Mouse (Mus musculus) limb, embryonic 14.5 days (tissue): ENCODE measurements at regions not wholly inside any gene's neighbourhood (a gene's known extent, or its start where the extent isn't known, plus 50 kb on each side); places are given as distances from the start of the nearest gene placed in this dataset.

Experiments
- ATAC-seq: fragments of 200-750 bp; cut with Nextera tagmentation; 2 replicates; pipeline ENCODE4 v1.8.0; 2017; ENCODE audit warnings: low read depth, moderate number of reproducible peaks, moderate TSS enrichment; ENCODE audit not compliant: low FRiP score
- DNase-seq: peaks from one replicate; pipeline ENCODE4 v3.0.0-alpha.2; 2015; ENCODE audit warnings: low spot score
- H3K27ac ChIP-seq: fragments of 300-500 bp; sonication (generic); replicated peaks from 2 replicates; pipeline ENCODE4 v1.5.1; 2014; ENCODE audit warnings: low read depth, mild to moderate bottlenecking, low read length, moderate library complexity, mixed read lengths
- H3K27me3 ChIP-seq: fragments of 300-500 bp; sonication (generic); 2 replicates; pipeline ENCODE4 v1.6.1; 2014; ENCODE audit warnings: low read length, mixed read lengths; ENCODE audit not compliant: control insufficient read depth, insufficient read depth
- H3K36me3 ChIP-seq: fragments of 300-500 bp; sonication (generic); 2 replicates; pipeline ENCODE4 v1.6.1; 2014; ENCODE audit warnings: mild to moderate bottlenecking, low read length, moderate library complexity, mixed read lengths; ENCODE audit not compliant: control insufficient read depth, insufficient read depth
- H3K4me1 ChIP-seq: fragments of 300-500 bp; sonication (generic); 2 replicates; pipeline ENCODE4 v1.6.1; 2014; ENCODE audit warnings: antibody characterized with exemption, low read length, mixed read lengths; ENCODE audit not compliant: control insufficient read depth, insufficient read depth
- H3K4me2 ChIP-seq: fragments of 300-500 bp; sonication (generic); replicated peaks from 2 replicates; pipeline ENCODE4 v1.6.1; 2014; ENCODE audit warnings: low read depth, mild to moderate bottlenecking, low read length, moderate library complexity; ENCODE audit not compliant: severe bottlenecking
- H3K4me3 ChIP-seq: fragments of 300-500 bp; sonication (generic); replicated peaks from 2 replicates; pipeline ENCODE4 v1.5.1; 2014; ENCODE audit warnings: low read length
- H3K9ac ChIP-seq: fragments of 300-500 bp; sonication (generic); 2 replicates; pipeline ENCODE4 v1.6.1; 2014; ENCODE audit warnings: mild to moderate bottlenecking, low read depth, low read length, moderate library complexity; ENCODE audit not compliant: severe bottlenecking
- H3K9me3 ChIP-seq: fragments of 300-500 bp; sonication (generic); 2 replicates; pipeline ENCODE4 v1.6.1; 2016; ENCODE audit warnings: low read length; ENCODE audit not compliant: control insufficient read depth
- POLR2A ChIP-seq: fragments of 200-500 bp; IDR thresholded peaks from 2 replicates; pipeline ENCODE4 v1.8.0; 2012; ENCODE audit warnings: inconsistent platforms, mild to moderate bottlenecking, moderate library complexity, borderline replicate concordance; ENCODE audit not compliant: insufficient read depth, insufficient read length; ENCODE audit errors: extremely low read depth
- WGBS: fragments of 180-500 bp; shearing (Covaris S2); extraction: QIAGEN DNeasy Blood & Tissue Kit; methylation state at CpG from one replicate; pipeline ENCODE4 v1.1.7; 2014; 5-methylcytosine and 5-hydroxymethylcytosine counted together

DNA sequence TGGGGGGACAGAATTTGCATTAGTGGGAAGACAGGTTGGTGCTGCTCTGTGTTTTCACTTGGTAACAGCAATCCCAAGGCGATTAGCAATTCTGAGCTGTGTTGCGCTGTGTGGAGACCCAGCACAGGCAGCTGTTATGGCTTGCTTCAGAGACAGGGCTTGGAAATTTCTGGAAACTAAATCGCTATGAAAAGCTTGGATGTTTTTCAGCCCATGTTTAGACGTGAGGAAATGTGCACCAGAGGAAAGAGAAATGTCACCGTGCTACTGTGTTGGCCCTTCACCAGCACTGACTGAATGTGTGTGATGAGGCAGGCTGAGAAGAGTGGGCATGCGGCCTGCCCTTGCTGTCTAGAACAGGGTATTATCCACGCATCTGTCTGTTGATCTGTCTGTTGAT, 164.6 kb downstream of the Tshz3 start:
- no peak overlapping the region for H3K4me2 ChIP-seq
- no peaks in the 10 kb centered on the region for H3K4me1 ChIP-seq
- no peaks in the 10 kb centered on the region for H3K27me3 ChIP-seq
- DNase-seq (no peak), ATAC-seq (no peak)
- H3K27ac ChIP-seq: no peak overlapping the region
- H3K9ac ChIP-seq: no peak overlapping the region
- H3K4me3 ChIP-seq: no peak overlapping the region
- no peak for TF ChIP-seq POLR2A
- WGBS: 83% methylated on average over 7 of the region's 7 CpGs
- no peaks in the 10 kb centered on the region for H3K36me3 ChIP-seq
- no peaks in the 10 kb centered on the region for H3K9me3 ChIP-seq

DNA sequence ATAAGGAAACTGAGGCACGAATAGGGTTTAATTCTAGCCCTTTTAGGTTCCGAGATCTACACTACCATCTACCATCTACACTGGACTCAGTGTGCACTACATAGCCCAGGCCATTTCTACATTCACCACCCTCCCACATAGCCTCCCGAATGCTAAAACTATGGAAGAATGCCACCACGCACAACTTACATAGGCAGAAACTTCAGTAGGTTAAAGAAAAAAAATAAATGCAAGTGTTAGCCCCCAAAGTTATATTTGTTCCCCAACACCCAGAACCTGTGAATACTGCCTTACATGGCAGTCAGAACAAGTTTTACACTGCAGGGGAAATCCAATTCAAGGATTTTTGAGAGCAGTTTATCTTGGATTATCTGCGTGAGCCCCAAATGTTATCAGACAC, 165.8 kb downstream of the Tshz3 start:
- Histone ChIP-seq H3K4me3 (no peak overlapping the region), H3K36me3 (no peaks in the 10 kb centered on the region), H3K4me2 (no peak overlapping the region), H3K4me1 (no peaks in the 10 kb centered on the region), H3K27me3 (no peaks in the 10 kb centered on the region), H3K27ac (no peak overlapping the region), H3K9ac (no peak overlapping the region), H3K9me3 (no peaks in the 10 kb centered on the region)
- WGBS: 92% methylated on average over 5 of the region's 5 CpGs
- no peak for TF ChIP-seq POLR2A
- no peak for DNase-seq
- ATAC-seq: no peak

DNA sequence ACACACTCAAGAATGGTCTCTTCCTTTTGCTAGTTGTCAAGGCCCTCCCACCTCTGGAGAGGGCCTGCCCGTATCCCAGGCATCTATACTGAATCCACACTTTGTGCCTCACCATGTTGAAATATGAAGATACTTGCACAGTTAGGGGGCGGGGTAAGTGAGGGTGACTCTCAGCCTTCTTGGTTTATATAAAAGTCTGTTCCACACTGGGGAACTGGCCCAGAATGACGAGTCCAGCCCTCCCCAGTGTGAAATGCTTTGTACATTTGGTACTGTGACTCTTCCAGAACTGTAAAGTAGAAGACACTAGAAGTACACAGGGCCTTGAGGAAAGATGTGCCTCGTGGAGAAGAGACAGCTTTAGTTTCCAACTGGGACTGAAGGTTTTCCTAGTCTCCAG, 166.8 kb downstream of the Tshz3 start:
- H3K9ac ChIP-seq: no peak overlapping the region
- H3K4me1 ChIP-seq: no peaks in the 10 kb centered on the region
- WGBS: 62% methylated on average over 4 of the region's 4 CpGs
- no peak for TF ChIP-seq POLR2A
- no peaks in the 10 kb centered on the region for H3K9me3 ChIP-seq
- no peak overlapping the region for H3K4me2 ChIP-seq
- DNase-seq: no peak
- H3K27me3 ChIP-seq: no peaks in the 10 kb centered on the region
- no peak overlapping the region for H3K27ac ChIP-seq
- ATAC-seq: no peak
- H3K36me3 ChIP-seq: no peaks in the 10 kb centered on the region
- no peak overlapping the region for H3K4me3 ChIP-seq

DNA sequence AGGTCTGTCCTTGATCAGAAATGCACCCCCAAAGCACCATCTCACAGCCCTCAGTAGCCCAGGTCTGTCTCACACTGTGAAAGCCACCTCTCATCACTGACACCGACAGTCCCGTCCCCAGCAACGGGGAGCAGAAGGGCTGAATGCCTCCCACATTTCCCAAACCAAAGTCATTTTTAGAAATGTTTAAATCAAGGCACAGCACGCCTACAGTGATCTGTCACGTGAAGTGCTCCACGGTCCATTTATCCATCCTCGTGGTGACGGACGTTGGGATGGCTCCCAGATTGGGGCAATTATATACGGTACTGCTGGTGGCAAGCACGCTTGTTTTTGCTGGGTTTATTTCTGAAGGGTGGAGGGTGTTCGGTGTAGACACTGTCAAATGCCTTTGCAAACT, 168.7 kb downstream of the Tshz3 start:
- Histone ChIP-seq H3K4me3 (no peak overlapping the region), H3K27ac (no peak overlapping the region), H3K9ac (no peak overlapping the region), H3K27me3 (no peaks in the 10 kb centered on the region), H3K4me1 (no peaks in the 10 kb centered on the region), H3K9me3 (no peaks in the 10 kb centered on the region), H3K4me2 (no peak overlapping the region), H3K36me3 (no peaks in the 10 kb centered on the region)
- WGBS: 76% methylated on average over 12 of the region's 12 CpGs
- no peak for TF ChIP-seq POLR2A
- DNase-seq (no peak), ATAC-seq (no peak)

DNA sequence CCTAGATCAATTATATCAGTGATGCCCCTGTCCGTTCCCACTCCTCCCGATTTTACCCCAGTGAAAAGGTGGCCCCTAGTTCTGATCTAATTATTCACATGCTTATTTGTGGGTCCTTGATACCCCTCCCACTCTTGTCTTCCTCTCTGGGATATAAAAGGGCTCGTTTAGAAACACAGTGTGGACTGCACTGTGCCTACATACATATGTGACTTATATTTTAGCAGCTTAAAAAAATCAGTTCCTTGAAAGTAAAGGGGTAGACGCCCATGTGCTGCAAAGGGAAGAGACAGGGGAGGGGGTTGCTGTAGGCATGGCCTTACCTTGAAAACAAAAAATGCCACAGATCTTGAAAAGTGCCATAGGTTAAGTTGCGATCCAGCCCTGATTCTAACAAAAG, 176.1 kb downstream of the Tshz3 start:
- no peaks in the 10 kb centered on the region for H3K4me1 ChIP-seq
- no peak for TF ChIP-seq POLR2A
- H3K9me3 ChIP-seq: no peaks in the 10 kb centered on the region
- no peak for ATAC-seq
- 68% methylated on average over 5 of the region's 5 CpGs for WGBS
- no peak for DNase-seq
- no peak overlapping the region for H3K27ac ChIP-seq
- H3K9ac ChIP-seq: no peak overlapping the region
- H3K4me3 ChIP-seq: no peak overlapping the region
- no peaks in the 10 kb centered on the region for H3K27me3 ChIP-seq
- H3K4me2 ChIP-seq: no peak overlapping the region
- H3K36me3 ChIP-seq: no peaks in the 10 kb centered on the region

DNA sequence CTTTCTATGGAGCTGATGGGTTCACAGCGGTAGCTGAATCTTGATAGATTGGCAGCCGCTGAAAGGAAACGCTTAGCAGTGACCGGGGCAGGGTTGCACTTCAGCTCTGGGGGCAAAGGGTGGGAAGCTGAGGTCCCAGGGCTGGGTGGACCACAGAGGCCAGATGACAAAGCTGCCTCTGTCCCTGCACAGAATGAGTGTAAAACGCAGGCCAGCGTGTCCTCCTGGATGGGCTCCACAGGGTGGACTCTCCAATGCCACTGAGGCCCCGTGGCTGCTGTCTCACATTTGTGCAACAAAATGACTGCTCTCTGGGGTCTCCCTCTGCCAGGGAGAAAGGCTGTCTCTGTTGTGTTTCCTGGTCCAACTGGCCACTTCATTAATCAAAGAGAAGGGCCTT, 179.8 kb downstream of the Tshz3 start:
- no peak for ATAC-seq
- no peak overlapping the region for H3K9ac ChIP-seq
- H3K4me1 ChIP-seq: no peaks in the 10 kb centered on the region
- no peaks in the 10 kb centered on the region for H3K36me3 ChIP-seq
- H3K27me3 ChIP-seq: no peaks in the 10 kb centered on the region
- DNase-seq: no peak
- 29% methylated on average over 7 of the region's 7 CpGs for WGBS
- H3K9me3 ChIP-seq: no peaks in the 10 kb centered on the region
- no peak overlapping the region for H3K4me3 ChIP-seq
- no peak overlapping the region for H3K4me2 ChIP-seq
- no peak for TF ChIP-seq POLR2A
- H3K27ac ChIP-seq: no peak overlapping the region
